Mouse (Mus musculus) erythroblast, embryonic 14.5 days (primary cell): ENCODE measurements around the gene Acvr1.

ENCODE experiments used
- GATA1 ChIP-seq: IDR thresholded peaks from 2 replicates; pipeline ENCODE4 v1.6.1; 2012; ENCODE audit warnings: low read length, inconsistent platforms, mixed read lengths
- TAL1 ChIP-seq: IDR thresholded peaks from 3 replicates; pipeline ENCODE4 v1.6.1; 2012; ENCODE audit warnings: low read length, inconsistent platforms, mixed read lengths

- no peak for TF ChIP-seq GATA1
- TF ChIP-seq TAL1 = no peak
Measured at GRCm38 (mm10) chr2:58470290-58470689, 96.7 kb downstream of the Acvr1 start.
